Mouse (Mus musculus) heart, postnatal 4 days (tissue): Measurements from ENCODE around the gene Gsdme. TPM values are rescaled to one million over a fixed set of nuclear protein-coding genes. Genes with fewer than 3 reads are reported as not detected.

ENCODE experiments used
- DNase-seq: peaks from one replicate; pipeline ENCODE4 v3.0.0; 2021
- total RNA-seq, 2 experiments: library from RNA; stranded (reverse); gene quantifications; 2 replicates each; pipeline ENCODE4 v1.2.3; 2021

Gene Gsdme
- total RNA-seq, 2 experiments from 2014 or later, result 0.57 to 0.61 TPM

GRCm38 (mm10) chr6:50180189-50180588, 83.5 kb downstream of the Gsdme start:
- DNase-seq, result peak; percentile 6

GRCm38 (mm10) chr6:50175736-50176135, 87.9 kb downstream of the Gsdme start:
- no peak for DNase-seq

GRCm38 (mm10) chr6:50169771-50170170, 93.9 kb downstream of the Gsdme start:
- no peak for DNase-seq

- no peak for DNase-seq
Measured at GRCm38 (mm10) chr6:50168821-50169220, 94.8 kb downstream of the Gsdme start.

- DNase-seq, result no peak
Measured at GRCm38 (mm10) chr6:50163013-50163412, 100.6 kb downstream of the Gsdme start.

- no peak for DNase-seq
Measured at GRCm38 (mm10) chr6:50159842-50160241, 103.8 kb downstream of the Gsdme start.

- no peak for DNase-seq
Measured at GRCm38 (mm10) chr6:50149378-50149777, 114.3 kb downstream of the Gsdme start.

GRCm38 (mm10) chr6:50146158-50146557, 117.5 kb downstream of the Gsdme start:
- no peak for DNase-seq

GRCm38 (mm10) chr6:50139526-50139925, 124.1 kb downstream of the Gsdme start:
- no peak for DNase-seq

Other genes with a start within 250 kb of the Gsdme start
- 10 to 100 TPM; 75.2 to 75.5 TPM for gene Mpp6, start 153.6 kb downstream of the Gsdme start, total RNA-seq
- 10 to 100 TPM; 39.2 to 44.0 TPM for gene Osbpl3, start 192.3 kb upstream of the Gsdme start, total RNA-seq